Comparison of ENCODE assay signal across 27 mouse cellular contexts in the genomic region with DNA sequence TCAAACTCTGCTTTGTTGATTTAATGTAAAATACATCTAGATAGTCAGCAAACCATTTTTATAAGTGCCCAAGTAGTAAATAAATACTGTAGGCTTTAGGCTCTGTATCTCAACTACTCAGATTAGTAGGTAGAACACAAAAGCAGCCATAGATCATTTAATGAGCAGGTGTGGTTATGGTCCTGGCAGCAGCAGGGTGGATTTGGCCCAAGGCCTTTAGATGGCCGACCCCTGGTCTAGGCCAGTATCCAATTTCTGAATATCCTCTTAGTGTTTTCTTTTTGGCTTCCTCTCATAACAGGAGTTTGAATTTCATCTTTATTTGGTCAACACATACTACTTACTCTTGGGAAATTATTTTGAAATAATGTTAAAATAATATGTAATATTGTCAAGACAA.
"Had no signal": no experiment of that assay in that cellular context is flagged by ENCODE, and none has a peak within 500 bp of the region (broad histone marks: within the 10 kb centered on the region; RNA-seq: fewer than 3 reads in every experiment).

No protein-coding gene starts in this region.

- DNase-seq: gastrocnemius, adult 2 months; gastrocnemius, postnatal 10 days; gastrocnemius, postnatal 25 days; heart, adult 18-20 months; heart, postnatal 10 days; heart, postnatal 4 days; kidney, adult 18-20 months; kidney, adult 9 months; kidney, postnatal 10 days; kidney, postnatal 25 days; kidney, postnatal 4 days; liver; liver, embryonic 13.5 days had no signal

- H3K36me3 ChIP-seq: heart, embryonic 12.5 days; hindbrain, embryonic 10.5 days; hindbrain, embryonic 12.5 days; intestine, embryonic 15.5 days; limb, embryonic 10.5 days; limb, embryonic 12.5 days; liver, embryonic 13.5 days; liver, embryonic 15.5 days had no signal

- H3K4me2 ChIP-seq: heart, embryonic 12.5 days; hindbrain, embryonic 12.5 days; hindbrain, embryonic 14.5 days; intestine, embryonic 15.5 days; limb, embryonic 12.5 days; liver, embryonic 11.5 days; liver, embryonic 13.5 days; liver, embryonic 15.5 days had no signal

- H3K27ac ChIP-seq: gastrocnemius, adult 2 months; heart, embryonic 10.5 days; hindbrain, embryonic 10.5 days; hindbrain, embryonic 12.5 days; hindbrain, embryonic 14.5 days; intestine, embryonic 15.5 days; layer of hippocampus, adult 2 months; limb, embryonic 10.5 days; limb, embryonic 12.5 days; liver, embryonic 13.5 days; liver, embryonic 15.5 days had no signal

- H3K4me3 ChIP-seq: gastrocnemius, adult 2 months; heart, embryonic 10.5 days; heart, embryonic 12.5 days; hindbrain, embryonic 10.5 days; hindbrain, embryonic 12.5 days; intestine, embryonic 15.5 days; layer of hippocampus, adult 2 months; limb, embryonic 10.5 days; limb, embryonic 12.5 days; liver, embryonic 13.5 days; liver, embryonic 15.5 days had no signal

- ATAC-seq: hindbrain, embryonic 16.5 days; inflammation-experienced regulatory T-cells, adult 6 months; intestine, embryonic 15.5 days; intestine, postnatal 0 days had no signal

- H3K27me3 ChIP-seq: heart, embryonic 12.5 days; hindbrain, embryonic 12.5 days; intestine, embryonic 15.5 days; limb, embryonic 12.5 days; liver, embryonic 13.5 days; liver, embryonic 15.5 days had no signal

- H3K9me3 ChIP-seq: heart, embryonic 10.5 days; heart, embryonic 12.5 days; hindbrain, embryonic 10.5 days; hindbrain, embryonic 12.5 days; intestine, embryonic 15.5 days; limb, embryonic 10.5 days; limb, embryonic 12.5 days; liver, embryonic 13.5 days; liver, embryonic 15.5 days had no signal

- H3K9ac ChIP-seq: heart, embryonic 12.5 days; hindbrain, embryonic 12.5 days; hindbrain, embryonic 14.5 days; intestine, embryonic 15.5 days; limb, embryonic 12.5 days; liver, embryonic 13.5 days; liver, embryonic 15.5 days had no signal

- H3K4me1 ChIP-seq: hindbrain, embryonic 12.5 days; liver, embryonic 15.5 days had no signal
